Mouse (Mus musculus): ENCODE data around the gene Pnpo. TPM values are rescaled to one million over a fixed set of nuclear protein-coding genes. Genes with fewer than 3 reads are reported as not detected.

Pnpo gene
- polyA plus RNA-seq, 1 experiment from 2014 or later: 57.1 TPM

GRCm38 (mm10) chr11:96978401-96979246 is 34.8 kb upstream of the Pnpo start:
- Histone ChIP-seq H3K27ac (replicated peaks) (peak overlapping the region; percentile 81), H3K27me3 (ENCODE audit: control insufficient read depth, insufficient read depth, low read length) (no peaks in the 10 kb centered on the region), H3K36me3 (ENCODE audit: control insufficient read depth, insufficient read depth, low read length) (no peaks in the 10 kb centered on the region), H3K4me2 (replicated peaks; ENCODE audit: low read depth) (peak overlapping the region; percentile 64), H3K4me3 (ENCODE audit: low read depth, low read length) (peak overlapping the region; percentile 54), H3K9me3 (ENCODE audit: control insufficient read depth, low read length) (no peaks in the 10 kb centered on the region), H3K9ac (ENCODE audit: low read length) (peak overlapping the region; percentile 64), H3K4me1 (replicated peaks; ENCODE audit: control insufficient read depth, insufficient read depth) (peaks cover 8% of the 10 kb centered on the region)
- 25% methylated on average over 17 of the region's 17 CpGs for WGBS
- DNase-seq (ENCODE audit: low spot score): no peak
- no peak for ATAC-seq (ENCODE audit: low FRiP score, low TSS enrichment)
- TF ChIP-seq EP300 (optimal IDR thresholded peaks at IDR 0.05) (no peak), CTCF (IDR thresholded peaks at IDR 0.05; ENCODE audit: low read depth) (no peak)

- H3K4me2 ChIP-seq (replicated peaks; ENCODE audit: low read depth): peak overlapping the region; percentile 68
- ATAC-seq (ENCODE audit: low FRiP score, low TSS enrichment): peak; percentile 95
- peak; percentile 98 for DNase-seq (ENCODE audit: low spot score)
- peak overlapping the region; percentile 97 for H3K9ac ChIP-seq (ENCODE audit: low read length)
- peak overlapping the region; percentile 95 for H3K27ac ChIP-seq (replicated peaks)
- WGBS: under 1% methylated on average over 45 of the region's 45 CpGs
- peaks cover 10% of the 10 kb centered on the region for H3K4me1 ChIP-seq (replicated peaks; ENCODE audit: control insufficient read depth, insufficient read depth)
- H3K36me3 ChIP-seq (ENCODE audit: control insufficient read depth, insufficient read depth, low read length): no peaks in the 10 kb centered on the region
- H3K4me3 ChIP-seq (ENCODE audit: low read depth, low read length): peak overlapping the region; percentile 84
- no peaks in the 10 kb centered on the region for H3K9me3 ChIP-seq (ENCODE audit: control insufficient read depth, low read length)
- TF ChIP-seq CTCF (IDR thresholded peaks at IDR 0.05; ENCODE audit: low read depth) (no peak; the same call in 1 of the 2 replicates), EP300 (optimal IDR thresholded peaks at IDR 0.05) (peak; percentile 99)
- H3K27me3 ChIP-seq (ENCODE audit: control insufficient read depth, insufficient read depth, low read length): no peaks in the 10 kb centered on the region
These were observed 34.0 kb upstream of the Pnpo start for GRCm38 (mm10) chr11:96977606-96978400.

- H3K4me3 ChIP-seq (ENCODE audit: low read depth, low read length): peak overlapping the region; percentile 84
- WGBS: under 1% methylated on average over 35 of the region's 50 CpGs
- peak overlapping the region; percentile 95 for H3K27ac ChIP-seq (replicated peaks)
- H3K27me3 ChIP-seq (ENCODE audit: control insufficient read depth, insufficient read depth, low read length): no peaks in the 10 kb centered on the region
- H3K9ac ChIP-seq (ENCODE audit: low read length): peak overlapping the region; percentile 97
- no peaks in the 10 kb centered on the region for H3K36me3 ChIP-seq (ENCODE audit: control insufficient read depth, insufficient read depth, low read length)
- DNase-seq (ENCODE audit: low spot score) (peak; percentile 91), ATAC-seq (ENCODE audit: low FRiP score, low TSS enrichment) (peak; percentile 73)
- H3K9me3 ChIP-seq (ENCODE audit: control insufficient read depth, low read length): no peaks in the 10 kb centered on the region
- H3K4me2 ChIP-seq (replicated peaks; ENCODE audit: low read depth): peak overlapping the region; percentile 68
- H3K4me1 ChIP-seq (replicated peaks; ENCODE audit: control insufficient read depth, insufficient read depth): peaks cover 10% of the 10 kb centered on the region
- TF ChIP-seq EP300 (optimal IDR thresholded peaks at IDR 0.05) (no peak), CTCF (IDR thresholded peaks at IDR 0.05; ENCODE audit: low read depth) (peak; percentile 28; the same call in 1 of the 2 replicates)
These were observed 33.3 kb upstream of the Pnpo start for GRCm38 (mm10) chr11:96976911-96977591.

GRCm38 (mm10) chr11:96976379-96976687 is 32.5 kb upstream of the Pnpo start:
- DNase-seq (ENCODE audit: low spot score): no peak
- TF ChIP-seq CTCF (IDR thresholded peaks at IDR 0.05; ENCODE audit: low read depth): no peak
- TF ChIP-seq EP300 (optimal IDR thresholded peaks at IDR 0.05): no peak
- peak overlapping the region; percentile 68 for H3K4me2 ChIP-seq (replicated peaks; ENCODE audit: low read depth)
- peak overlapping the region; percentile 97 for H3K9ac ChIP-seq (ENCODE audit: low read length)
- no peaks in the 10 kb centered on the region for H3K27me3 ChIP-seq (ENCODE audit: control insufficient read depth, insufficient read depth, low read length)
- WGBS: 18% methylated on average over 3 of the region's 3 CpGs
- ATAC-seq (ENCODE audit: low FRiP score, low TSS enrichment): no peak
- H3K9me3 ChIP-seq (ENCODE audit: control insufficient read depth, low read length): no peaks in the 10 kb centered on the region
- peaks cover 10% of the 10 kb centered on the region for H3K4me1 ChIP-seq (replicated peaks; ENCODE audit: control insufficient read depth, insufficient read depth)
- H3K36me3 ChIP-seq (ENCODE audit: control insufficient read depth, insufficient read depth, low read length): no peaks in the 10 kb centered on the region
- H3K27ac ChIP-seq (replicated peaks): peak overlapping the region; percentile 95
- H3K4me3 ChIP-seq (ENCODE audit: low read depth, low read length): peak overlapping the region; percentile 84

GRCm38 (mm10) chr11:96975511-96976378 is 32.0 kb upstream of the Pnpo start:
- peaks cover 10% of the 10 kb centered on the region for H3K4me1 ChIP-seq (replicated peaks; ENCODE audit: control insufficient read depth, insufficient read depth)
- H3K27ac ChIP-seq (replicated peaks): peak overlapping the region; percentile 95
- no peaks in the 10 kb centered on the region for H3K27me3 ChIP-seq (ENCODE audit: control insufficient read depth, insufficient read depth, low read length)
- peak overlapping the region; percentile 97 for H3K9ac ChIP-seq (ENCODE audit: low read length)
- H3K4me3 ChIP-seq (ENCODE audit: low read depth, low read length): peak overlapping the region; percentile 84; the same call in 1 of the 2 replicates
- 64% methylated on average over 10 of the region's 10 CpGs for WGBS
- H3K9me3 ChIP-seq (ENCODE audit: control insufficient read depth, low read length): no peaks in the 10 kb centered on the region
- TF ChIP-seq CTCF (IDR thresholded peaks at IDR 0.05; ENCODE audit: low read depth) (no peak), EP300 (optimal IDR thresholded peaks at IDR 0.05) (no peak)
- no peak for DNase-seq (ENCODE audit: low spot score)
- peak overlapping the region; percentile 68 for H3K4me2 ChIP-seq (replicated peaks; ENCODE audit: low read depth)
- no peaks in the 10 kb centered on the region for H3K36me3 ChIP-seq (ENCODE audit: control insufficient read depth, insufficient read depth, low read length)
- ATAC-seq (ENCODE audit: low FRiP score, low TSS enrichment): no peak

All from stomach, postnatal 0 days (tissue).